Mouse (Mus musculus) CH12.LX (cell line): ENCODE measurements at regions not wholly inside any gene's neighbourhood (a gene's known extent, or its start where the extent isn't known, plus 50 kb on each side); places are given as distances from the start of the nearest gene placed in this dataset.

Experiments
- DNase-seq: peaks from one replicate; pipeline ENCODE4 v3.0.0-alpha.2; 2013; ENCODE audit errors: extremely low read depth
- H3K27ac ChIP-seq: 2 replicates; pipeline ENCODE4 v1.5.1; 2012; ENCODE audit warnings: low read depth, mild to moderate bottlenecking, control low read depth, moderate library complexity; ENCODE audit not compliant: insufficient read depth
- H3K27me3 ChIP-seq: replicated peaks from 2 replicates; pipeline ENCODE3; 2012; ENCODE audit warnings: inconsistent platforms
- H3K36me3 ChIP-seq, 2 experiments: replicated peaks in 1 of 2; 2 replicates each; pipeline versions ENCODE3 to v1.6.1; 2012; ENCODE audit warnings: inconsistent platforms in 1 of 2, low read length in 1 of 2, mild to moderate bottlenecking in 1 of 2, mixed read lengths in 1 of 2, moderate library complexity in 1 of 2; ENCODE audit not compliant: control insufficient read depth in 1 of 2, insufficient read depth in 1 of 2
- H3K4me1 ChIP-seq, 2 experiments: 2 replicates each; pipeline ENCODE4 v1.6.1; 2012; ENCODE audit warnings: inconsistent platforms in 1 of 2, moderate library complexity in 1 of 2; ENCODE audit not compliant: insufficient read depth in 2 of 2, control insufficient read depth in 1 of 2
- H3K4me2 ChIP-seq: 2 replicates; pipeline ENCODE4 v1.6.1; 2012; ENCODE audit warnings: low read depth, mild to moderate bottlenecking, control low read depth; ENCODE audit not compliant: poor library complexity, insufficient read depth, severe bottlenecking
- H3K4me3 ChIP-seq, 3 experiments: fragments of 150-350 bp in 1 of 3; sonication (generic) in 1 of 3; replicated peaks in 1 of 3; 2 replicates each; pipeline versions ENCODE3 to v1.5.1; 2011 to 2012; ENCODE audit warnings: low read depth in 2 of 3, low read length in 2 of 3, mild to moderate bottlenecking in 2 of 3, moderate library complexity in 2 of 3, control low read depth in 1 of 3, improper control_type of control experiment in 1 of 3, inconsistent platforms in 1 of 3, mixed read lengths in 1 of 3; ENCODE audit not compliant: poor library complexity in 1 of 3
- H3K79me2 ChIP-seq: replicated peaks from 2 replicates; pipeline ENCODE4 v1.6.1; 2012; ENCODE audit warnings: mild to moderate bottlenecking, moderate library complexity; ENCODE audit not compliant: control insufficient read depth, poor library complexity, insufficient read depth, severe bottlenecking; ENCODE audit errors: extremely low read depth
- H3K9ac ChIP-seq: 2 replicates; pipeline ENCODE4 v1.6.1; 2012; ENCODE audit warnings: low read depth, mild to moderate bottlenecking, control low read depth, moderate library complexity; ENCODE audit not compliant: insufficient read depth
- H3K9me3 ChIP-seq: replicated peaks from 2 replicates; pipeline ENCODE3; 2012; ENCODE audit warnings: low read length, inconsistent platforms, mixed read lengths
- CTCF ChIP-seq, 2 experiments: IDR thresholded peaks in 1 of 2; conservative IDR thresholded peaks in 1 of 2; 2 replicates each; pipeline ENCODE4 v1.5.1; 2011 to 2012; ENCODE audit warnings: low read depth in 2 of 2, low read length in 2 of 2, improper control_type of control experiment in 1 of 2, inconsistent platforms in 1 of 2, mild to moderate bottlenecking in 1 of 2, moderate library complexity in 1 of 2
- HCFC1 ChIP-seq: IDR thresholded peaks from 2 replicates; pipeline ENCODE4 v1.6.1; 2012; ENCODE audit warnings: low read depth, mild to moderate bottlenecking, inconsistent platforms, low read length, improper control_type of control experiment
- JUN ChIP-seq: IDR thresholded peaks from 2 replicates; pipeline ENCODE4 v1.6.1; 2011; ENCODE audit warnings: low read depth, mild to moderate bottlenecking, low read length, improper control_type of control experiment, moderate library complexity; ENCODE audit not compliant: insufficient read depth
- MAFK ChIP-seq: IDR thresholded peaks from 2 replicates; pipeline ENCODE4 v1.6.1; 2011; ENCODE audit warnings: low read length, improper control_type of control experiment; ENCODE audit not compliant: insufficient replicate concordance
- MXI1 ChIP-seq: IDR thresholded peaks from 2 replicates; pipeline ENCODE4 v1.6.1; 2011; ENCODE audit warnings: mild to moderate bottlenecking, low read depth, low read length, improper control_type of control experiment
- NELFE ChIP-seq: IDR thresholded peaks from 2 replicates; pipeline ENCODE4 v1.6.1; 2011; ENCODE audit warnings: low read depth, low read length, improper control_type of control experiment
- POLR2AphosphoS2 ChIP-seq: IDR thresholded peaks from 2 replicates; pipeline ENCODE4 v1.6.1; 2011; ENCODE audit warnings: low read depth, low read length, improper control_type of control experiment
- RAD21 ChIP-seq: IDR thresholded peaks from 2 replicates; pipeline ENCODE4 v1.6.1; 2011; ENCODE audit warnings: low read depth, mild to moderate bottlenecking, low read length, improper control_type of control experiment, moderate library complexity
- SMC3 ChIP-seq: IDR thresholded peaks from 2 replicates; pipeline ENCODE4 v1.6.1; 2011; ENCODE audit warnings: low read depth, low read length, improper control_type of control experiment
- UBTF ChIP-seq: IDR thresholded peaks from 2 replicates; pipeline ENCODE4 v1.6.1; 2012; ENCODE audit warnings: low read depth, mild to moderate bottlenecking, inconsistent platforms, low read length, improper control_type of control experiment, moderate library complexity
- USF1 ChIP-seq: IDR thresholded peaks from 2 replicates; pipeline ENCODE4 v1.6.1; 2014; ENCODE audit warnings: low read depth, mild to moderate bottlenecking, inconsistent platforms, low read length, improper control_type of control experiment
- USF2 ChIP-seq: conservative IDR thresholded peaks from 2 replicates; pipeline ENCODE4 v1.6.1; 2011; ENCODE audit warnings: low read depth, low read length, improper control_type of control experiment
- ZKSCAN1 ChIP-seq: IDR thresholded peaks from 2 replicates; pipeline ENCODE4 v1.6.1; 2012; ENCODE audit warnings: low read depth, inconsistent platforms, low read length, improper control_type of control experiment, borderline replicate concordance
- dilution Hi-C: fragments of 300-500 bp; cut with MboI; formaldehyde crosslinking; loops from 2 replicates; pipeline ENCODE4 v1.14.3; 2020; ENCODE audit warnings: low sequenced_read_pairs; ENCODE audit not compliant: extremely low pct_unique_long_range_greater_than_20kb, extremely low pct_ligation_motif_present
- in situ Hi-C: fragments of 300-500 bp; cut with MboI; formaldehyde crosslinking; loops from 3 replicates; pipeline ENCODE4 v1.14.3; 2019; ENCODE audit warnings: low sequenced_read_pairs, low pct_ligation_motif_present, low pct_unique_long_range_greater_than_20kb, mixed read lengths

- Histone ChIP-seq H3K4me2 (no peak overlapping the region), H3K79me2 (no peaks in the 10 kb centered on the region), H3K9me3 (no peaks in the 10 kb centered on the region), H3K27ac (no peak overlapping the region), H3K36me3 (no peaks in the 10 kb centered on the region), H3K27me3 (no peaks in the 10 kb centered on the region), H3K9ac (no peak overlapping the region), H3K4me3 (no peak overlapping the region), H3K4me1 (peaks cover 0 to 23% of the 10 kb centered on the region in 2 experiments; a peak in 2 of 4 replicates)
- in situ Hi-C loops, result no loop called here
- dilution Hi-C loops, result no loop called here
- DNase-seq, result no peak
- TF ChIP-seq SMC3, result peak; percentile 49
- no peak for TF ChIP-seq POLR2AphosphoS2
- TF ChIP-seq RAD21, result peak; percentile 78
- TF ChIP-seq USF1, result no peak
- peak in 1 of 2 experiments; percentile 69; a peak in 2 of 4 replicates for TF ChIP-seq CTCF (conservative IDR thresholded peaks at IDR 0.05 in 1 of 2, IDR thresholded peaks at IDR 0.05 in 1 of 2; ENCODE audit: low read depth in 2 of 2, low read length in 2 of 2)
- TF ChIP-seq HCFC1, result no peak
- TF ChIP-seq UBTF, result no peak
- TF ChIP-seq USF2, result no peak
- no peak for TF ChIP-seq ZKSCAN1
These were observed 264.7 kb downstream of the Myh15 start for GRCm38 (mm10) chr16:49321951-49322350.

- Histone ChIP-seq H3K9ac (no peak overlapping the region), H3K79me2 (no peaks in the 10 kb centered on the region), H3K4me1 (peaks cover 0 to 8% of the 10 kb centered on the region in 2 experiments; a peak in 1 of 4 replicates), H3K27me3 (no peaks in the 10 kb centered on the region), H3K27ac (no peak overlapping the region), H3K36me3 (no peaks in the 10 kb centered on the region), H3K4me2 (no peak overlapping the region), H3K4me3 (no peak overlapping the region), H3K9me3 (no peaks in the 10 kb centered on the region)
- TF ChIP-seq JUN (no peak), MXI1 (no peak), NELFE (no peak), MAFK (peak; percentile 88), RAD21 (no peak)
- DNase-seq, result peak; percentile 40
- in situ Hi-C loops, result no loop called here
- dilution Hi-C loops, result no loop called here
These were observed 273.6 kb downstream of the Myh15 start for GRCm38 (mm10) chr16:49330725-49331386.
